Mouse (Mus musculus) splenic B cell, adult 2 months (primary cell): Measurements from ENCODE around the gene Acp5.

Experiments
- DNase-seq: peaks from one replicate; pipeline ENCODE4 v3.0.0-alpha.2; 2011; ENCODE audit warnings: low read depth, low spot score
- H3K27me3 ChIP-seq: 2 replicates; pipeline ENCODE4 v1.6.1; 2012; ENCODE audit warnings: mild to moderate bottlenecking, low read length, moderate library complexity, mixed read lengths; ENCODE audit not compliant: control insufficient read depth, poor library complexity, insufficient read depth, severe bottlenecking
- H3K36me3 ChIP-seq: 2 replicates; pipeline ENCODE4 v1.6.1; 2012; ENCODE audit warnings: mild to moderate bottlenecking, low read length, moderate library complexity, mixed read lengths; ENCODE audit not compliant: control insufficient read depth, poor library complexity, insufficient read depth, severe bottlenecking

Acp5 gene

GRCm38 (mm10) chr9:22135644-22136390, at the start of gene Acp5:
Gene Acp5, minus strand, starts transcription at chr9:22135711.
- DNase-seq, result no peak
- H3K27me3 ChIP-seq, result no peaks in the 10 kb centered on the region

GRCm38 (mm10) chr9:22172318-22172717, 36.8 kb upstream of the Acp5 start:
- no peaks in the 10 kb centered on the region for H3K36me3 ChIP-seq
- no peaks in the 10 kb centered on the region for H3K27me3 ChIP-seq
- no peak for DNase-seq

More at GRCm38 (mm10) chr9:22135644-22136390, at the start of gene Acp5:
- no peaks in the 10 kb centered on the region for H3K36me3 ChIP-seq

GRCm38 (mm10) chr9:22169327-22169726, 33.8 kb upstream of the Acp5 start:
- H3K36me3 ChIP-seq, result no peaks in the 10 kb centered on the region
- no peak for DNase-seq
- no peaks in the 10 kb centered on the region; the same call in 1 of the 2 replicates for H3K27me3 ChIP-seq

GRCm38 (mm10) chr9:22167751-22168150, 32.2 kb upstream of the Acp5 start:
- Histone ChIP-seq H3K27me3 (no peaks in the 10 kb centered on the region; the same call in 1 of the 2 replicates), H3K36me3 (no peaks in the 10 kb centered on the region)
- no peak for DNase-seq

GRCm38 (mm10) chr9:22166686-22167085, 31.2 kb upstream of the Acp5 start:
- H3K27me3 ChIP-seq, result no peaks in the 10 kb centered on the region; the same call in 1 of the 2 replicates
- H3K36me3 ChIP-seq, result no peaks in the 10 kb centered on the region
- DNase-seq, result no peak

GRCm38 (mm10) chr9:22165964-22166363, 30.5 kb upstream of the Acp5 start:
- DNase-seq, result no peak
- no peaks in the 10 kb centered on the region; the same call in 1 of the 2 replicates for H3K27me3 ChIP-seq
- H3K36me3 ChIP-seq, result no peaks in the 10 kb centered on the region

- no peaks in the 10 kb centered on the region for H3K36me3 ChIP-seq
- H3K27me3 ChIP-seq, result no peaks in the 10 kb centered on the region; the same call in 1 of the 2 replicates
- DNase-seq, result peak; percentile 53
Measured at GRCm38 (mm10) chr9:22164711-22165668, 29.5 kb upstream of the Acp5 start.

GRCm38 (mm10) chr9:22162912-22163311, 27.4 kb upstream of the Acp5 start:
- H3K27me3 ChIP-seq, result no peaks in the 10 kb centered on the region; the same call in 1 of the 2 replicates
- no peaks in the 10 kb centered on the region for H3K36me3 ChIP-seq
- DNase-seq, result no peak

- no peaks in the 10 kb centered on the region for H3K36me3 ChIP-seq
- no peaks in the 10 kb centered on the region; the same call in 1 of the 2 replicates for H3K27me3 ChIP-seq
- no peak for DNase-seq
Measured at GRCm38 (mm10) chr9:22162305-22162704, 26.8 kb upstream of the Acp5 start.

- H3K27me3 ChIP-seq, result no peaks in the 10 kb centered on the region; the same call in 1 of the 2 replicates
- no peaks in the 10 kb centered on the region for H3K36me3 ChIP-seq
- DNase-seq, result no peak
Measured at GRCm38 (mm10) chr9:22161299-22161698, 25.8 kb upstream of the Acp5 start.

GRCm38 (mm10) chr9:22157516-22158265, 22.2 kb upstream of the Acp5 start:
- Histone ChIP-seq H3K36me3 (no peaks in the 10 kb centered on the region), H3K27me3 (no peaks in the 10 kb centered on the region)
- no peak for DNase-seq

GRCm38 (mm10) chr9:22156497-22157245, 21.2 kb upstream of the Acp5 start, which contains the start of gene Pigyl:
Gene Pigyl, plus strand, starts transcription at chr9:22156846.
- H3K36me3 ChIP-seq, result no peaks in the 10 kb centered on the region
- no peaks in the 10 kb centered on the region for H3K27me3 ChIP-seq
- DNase-seq, result peak; percentile 99

GRCm38 (mm10) chr9:22155614-22156013, 20.1 kb upstream of the Acp5 start:
- no peaks in the 10 kb centered on the region for H3K27me3 ChIP-seq
- H3K36me3 ChIP-seq, result no peaks in the 10 kb centered on the region
- DNase-seq, result peak; percentile 91

GRCm38 (mm10) chr9:22153810-22154209, 18.3 kb upstream of the Acp5 start:
- DNase-seq, result no peak
- H3K27me3 ChIP-seq, result no peaks in the 10 kb centered on the region

More at GRCm38 (mm10) chr9:22153810-22154209, 18.3 kb upstream of the Acp5 start:
- H3K36me3 ChIP-seq, result no peaks in the 10 kb centered on the region
